Mouse (Mus musculus) G1E (cell line): Measurements from ENCODE around the gene Ggta1. TPM values are rescaled to one million over a fixed set of nuclear protein-coding genes. Genes with fewer than 3 reads are reported as not detected.

Source experiments
- ATAC-seq: 2 replicates; pipeline ENCODE4 v1.8.0; 2016; ENCODE audit warnings: mild to moderate bottlenecking; ENCODE audit not compliant: insufficient number of reproducible peaks, poor library complexity, low FRiP score, severe bottlenecking; ENCODE audit errors: extremely low read depth
- DNase-seq: peaks from one replicate; pipeline ENCODE4 v3.0.0; 2012; ENCODE audit warnings: low spot score
- H3K27me3 ChIP-seq: 2 replicates; pipeline ENCODE4 v1.6.1; 2012; ENCODE audit warnings: mild to moderate bottlenecking, low read length, inconsistent platforms; ENCODE audit not compliant: insufficient read depth
- H3K36me3 ChIP-seq: replicated peaks from 2 replicates; pipeline ENCODE3; 2012; ENCODE audit warnings: mild to moderate bottlenecking, inconsistent platforms
- H3K4me1 ChIP-seq: 2 replicates; pipeline ENCODE4 v1.6.1; 2012; ENCODE audit warnings: low read depth, low read length, inconsistent platforms, mixed read lengths; ENCODE audit not compliant: insufficient read depth
- H3K4me3 ChIP-seq: 2 replicates; pipeline ENCODE4 v1.5.1; 2012; ENCODE audit warnings: low read depth, mild to moderate bottlenecking, inconsistent platforms, low read length, moderate library complexity, mixed read lengths
- H3K9me3 ChIP-seq: replicated peaks from 2 replicates; pipeline ENCODE4 v1.6.1; 2012; ENCODE audit warnings: inconsistent platforms
- CTCF ChIP-seq: IDR thresholded peaks from 2 replicates; pipeline ENCODE4 v1.5.1; 2012; ENCODE audit warnings: low read depth, low read length, inconsistent platforms, mixed read lengths
- GATA1 ChIP-seq: IDR thresholded peaks from 2 replicates; pipeline ENCODE4 v1.6.1; 2012; ENCODE audit warnings: borderline replicate concordance, low read length, inconsistent platforms, mixed read lengths
- GATA2 ChIP-seq: IDR thresholded peaks from 2 replicates; pipeline ENCODE4 v1.6.1; 2012; ENCODE audit warnings: low read depth, low read length, inconsistent platforms, borderline replicate concordance
- POLR2AphosphoS5 ChIP-seq: IDR thresholded peaks from 2 replicates; pipeline ENCODE4 v1.6.1; 2012; ENCODE audit warnings: low read depth, low read length, inconsistent platforms; ENCODE audit not compliant: insufficient replicate concordance
- TAL1 ChIP-seq: conservative IDR thresholded peaks from 2 replicates; pipeline ENCODE4 v1.6.1; 2012; ENCODE audit warnings: low read depth, low read length, inconsistent platforms, mixed read lengths
- polyA plus RNA-seq: library from polyadenylated mRNA; stranded (reverse); fragments of >175 nt; gene quantifications from 2 replicates; pipeline ENCODE4 v1.2.3, GENCODE M21; 2012
- total RNA-seq, 2 experiments: library from RNA; stranded (forward) in 1 of 2; stranded (reverse) in 1 of 2; fragments of 200-1000 nt in 1 of 2; fragments of >200 nt in 1 of 2; fragmentation: Nextera tagmentation in 1 of 2; gene quantifications; 2 replicates each; pipeline ENCODE4 v1.2.3; 2014 to 2017

The Ggta1 gene
- total RNA-seq (2014; fragmentation: Nextera tagmentation) (52.1 and 58.2 TPM in 2 replicates), total RNA-seq (2017) (22.2 and 27.2 TPM in 2 replicates), polyA plus RNA-seq (10.7 and 13.2 TPM in 2 replicates)

DNA sequence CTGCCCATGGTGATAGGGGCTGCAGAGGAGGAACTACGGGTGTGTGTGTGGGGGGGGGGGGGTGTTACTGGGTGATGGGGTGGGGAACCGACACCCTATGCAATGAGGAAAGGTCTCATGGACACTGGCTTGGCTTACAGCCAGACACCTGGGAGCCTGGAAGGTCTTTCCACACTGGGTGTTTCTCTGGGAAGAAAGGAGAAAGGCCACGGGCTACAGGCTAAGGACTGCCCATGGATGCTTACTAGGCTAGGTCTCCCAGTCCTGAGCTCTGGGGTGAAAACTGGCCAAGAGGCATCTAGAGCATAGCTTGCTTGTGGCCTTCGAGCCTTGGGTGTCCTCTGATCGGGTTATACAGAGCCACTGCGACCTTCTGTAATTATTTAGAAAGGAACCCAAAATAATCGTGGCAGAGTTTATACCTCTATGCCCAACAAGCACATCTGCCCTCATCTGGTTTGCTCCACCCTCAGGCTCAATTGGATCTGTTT is at the start of gene Ggta1:
Gene Ggta1, minus strand, starts transcription at position 441 of the 491 bp plus-strand sequence.
- TF ChIP-seq GATA1 (no peak), TAL1 (no peak), CTCF (no peak), GATA2 (no peak), POLR2AphosphoS5 (no peak)
- H3K9me3 ChIP-seq: 0 out of 2 replicates have a peak, but pooled peaks cover 2% of the 10 kb centered on the region
- H3K4me3 ChIP-seq: peak within 1 kb of the TSS; percentile 76
- peaks cover 17% of the 10 kb centered on the region for H3K36me3 ChIP-seq
- peaks cover 47% of the 10 kb centered on the region for H3K4me1 ChIP-seq
- ATAC-seq (no peak), DNase-seq (no peak)
- peaks cover 4% of the 10 kb centered on the region; the same call in 1 of the 2 replicates for H3K27me3 ChIP-seq

DNA sequence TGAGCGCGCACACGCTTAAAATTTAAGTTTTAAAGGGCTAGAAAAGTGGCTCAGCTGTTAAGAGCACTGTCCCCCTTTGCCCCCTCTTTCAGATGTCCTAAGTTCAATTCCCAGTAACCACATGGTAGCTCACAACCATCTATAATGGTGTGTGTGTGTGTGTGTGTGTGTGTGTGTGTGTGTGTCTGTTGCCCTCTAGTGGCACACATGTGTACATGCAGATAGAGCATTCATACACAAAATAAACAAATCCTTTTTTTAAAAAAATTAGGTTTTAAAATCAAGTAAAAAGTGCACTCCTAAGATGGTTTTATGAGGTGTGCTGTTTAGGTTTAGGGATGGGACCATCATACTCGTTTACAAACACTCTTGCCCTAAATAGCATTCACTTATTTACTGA is 49.2 kb upstream of the Ggta1 start:
- Histone ChIP-seq H3K9me3 (no peaks in the 10 kb centered on the region), H3K4me1 (peaks cover 53% of the 10 kb centered on the region), H3K4me3 (no peak overlapping the region), H3K27me3 (peaks cover 2% of the 10 kb centered on the region; the same call in 1 of the 2 replicates), H3K36me3 (no peaks in the 10 kb centered on the region)
- ATAC-seq (no peak), DNase-seq (no peak)
- TF ChIP-seq POLR2AphosphoS5 (no peak), GATA2 (no peak), TAL1 (no peak), GATA1 (no peak), CTCF (no peak)

DNA sequence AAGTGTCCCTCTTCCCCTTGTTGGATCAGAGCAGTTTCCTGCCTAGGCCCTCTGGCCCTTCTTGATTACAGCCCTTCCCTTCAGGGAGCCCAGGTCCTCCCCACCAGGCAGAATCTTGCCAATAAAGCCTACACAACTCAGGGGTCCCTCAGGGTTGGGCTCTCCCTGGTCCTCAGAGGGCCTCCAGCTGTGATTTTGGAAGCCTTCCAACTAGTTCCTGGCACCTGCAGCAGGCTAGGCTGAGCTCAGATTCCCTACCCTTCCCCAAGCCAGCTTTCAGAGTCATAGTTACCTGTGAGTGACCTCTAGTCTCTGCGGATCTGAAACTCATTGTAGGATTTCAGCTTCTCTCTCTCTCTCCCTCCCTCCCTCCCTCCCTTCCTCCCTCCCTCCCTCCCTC is 47.9 kb upstream of the Ggta1 start:
- no peak for DNase-seq
- H3K27me3 ChIP-seq: peaks cover 2% of the 10 kb centered on the region; the same call in 1 of the 2 replicates
- peaks cover 64% of the 10 kb centered on the region for H3K4me1 ChIP-seq
- no peak overlapping the region for H3K4me3 ChIP-seq
- H3K9me3 ChIP-seq: no peaks in the 10 kb centered on the region
- no peaks in the 10 kb centered on the region for H3K36me3 ChIP-seq
- TF ChIP-seq GATA1 (no peak), TAL1 (no peak), POLR2AphosphoS5 (no peak), CTCF (no peak)
- no peak for ATAC-seq

DNA sequence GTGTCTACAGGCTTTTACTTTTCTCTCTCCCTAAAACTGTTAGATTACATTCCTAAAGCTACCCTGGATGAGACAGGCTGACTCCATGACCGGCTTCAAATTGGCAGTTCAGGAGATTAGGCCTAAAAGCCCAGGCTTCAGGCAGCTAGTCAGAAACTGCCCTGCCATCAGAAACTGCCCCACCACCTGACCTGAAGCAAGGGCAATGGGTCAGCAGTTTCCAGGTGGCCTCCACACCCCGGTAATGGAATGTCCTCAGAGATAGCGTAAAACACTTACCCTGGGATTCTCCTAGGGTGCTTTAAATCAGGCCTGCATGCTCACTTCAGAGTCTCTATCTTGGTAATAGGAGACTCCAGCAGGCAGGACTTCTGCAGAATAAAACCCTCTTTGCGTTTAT is 46.9 kb upstream of the Ggta1 start:
- Histone ChIP-seq H3K36me3 (no peaks in the 10 kb centered on the region), H3K4me1 (peaks cover 71% of the 10 kb centered on the region), H3K9me3 (no peaks in the 10 kb centered on the region), H3K27me3 (peaks cover 2% of the 10 kb centered on the region; the same call in 1 of the 2 replicates), H3K4me3 (no peak overlapping the region)
- DNase-seq (no peak), ATAC-seq (no peak)
- no peak for TF ChIP-seq POLR2AphosphoS5
- no peak for TF ChIP-seq TAL1
- TF ChIP-seq CTCF: no peak
- TF ChIP-seq GATA1: no peak
- TF ChIP-seq GATA2: no peak

DNA sequence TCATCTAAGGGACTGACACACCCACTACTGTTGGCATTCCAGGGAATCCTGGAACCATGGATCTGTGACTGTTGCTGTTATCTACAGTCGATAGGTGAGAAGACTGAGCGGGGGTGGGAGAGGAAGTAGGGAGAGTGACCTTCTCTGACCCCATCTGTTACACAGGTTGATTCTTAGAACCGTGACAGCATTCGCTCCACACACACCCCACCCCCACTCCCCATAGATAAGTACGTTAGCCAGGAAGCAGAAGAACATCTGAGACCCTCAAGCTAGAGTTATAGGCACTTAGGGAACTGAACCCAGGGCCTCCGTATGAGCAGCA is 46.3 kb upstream of the Ggta1 start:
- no peak for TF ChIP-seq CTCF
- no peak for TF ChIP-seq TAL1
- no peak for TF ChIP-seq GATA2
- TF ChIP-seq POLR2AphosphoS5: no peak
- no peak for TF ChIP-seq GATA1
- no peak for ATAC-seq
- DNase-seq: peak; percentile 26

DNA sequence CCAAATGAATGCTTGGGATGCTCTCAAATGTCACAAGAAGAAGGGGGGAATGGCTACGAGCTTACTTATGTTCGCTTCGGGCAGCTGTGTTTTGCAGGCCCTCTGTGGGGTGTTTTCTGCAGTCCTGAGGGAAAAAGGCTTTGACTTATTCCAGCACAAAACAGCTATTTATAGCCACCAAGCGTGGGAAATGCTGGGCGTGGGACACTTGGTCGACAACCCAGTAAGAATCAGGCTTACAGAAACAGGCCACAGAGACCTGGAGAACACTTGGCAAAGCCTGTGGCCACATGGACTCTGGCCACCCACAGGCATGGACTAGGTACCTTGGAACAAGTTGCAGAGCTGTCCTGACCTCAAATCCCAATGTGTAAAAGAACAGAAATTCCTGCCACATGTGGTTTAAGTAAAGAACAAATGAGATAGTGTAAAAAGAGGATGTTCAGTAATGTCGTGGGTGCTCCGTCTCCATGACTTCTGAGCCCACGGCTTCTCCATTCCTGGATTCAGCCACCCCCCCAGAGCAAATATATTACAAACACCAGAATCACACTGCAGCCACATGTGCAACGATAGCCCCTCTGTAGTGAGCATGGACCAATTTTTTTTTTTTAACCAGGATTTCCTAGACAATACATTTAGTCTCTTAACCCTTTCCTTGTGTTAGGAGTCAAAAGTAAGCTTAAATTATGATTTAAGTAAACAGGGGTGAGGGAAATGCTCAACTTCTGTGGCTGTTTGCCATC is 45.7 kb upstream of the Ggta1 start:
- H3K36me3 ChIP-seq: no peaks in the 10 kb centered on the region

More for the DNA sequence above, 46.3 kb upstream of the Ggta1 start:
- no peaks in the 10 kb centered on the region for H3K36me3 ChIP-seq
- H3K4me3 ChIP-seq: no peak overlapping the region
- H3K27me3 ChIP-seq: peaks cover 2% of the 10 kb centered on the region; the same call in 1 of the 2 replicates
- peaks cover 76% of the 10 kb centered on the region for H3K4me1 ChIP-seq
- no peaks in the 10 kb centered on the region for H3K9me3 ChIP-seq

More for the DNA sequence above, 45.7 kb upstream of the Ggta1 start:
- TF ChIP-seq GATA2 (no peak), CTCF (no peak), GATA1 (no peak), TAL1 (no peak), POLR2AphosphoS5 (no peak)
- H3K9me3 ChIP-seq: no peaks in the 10 kb centered on the region
- H3K4me3 ChIP-seq: no peak overlapping the region
- ATAC-seq: no peak
- peaks cover 76% of the 10 kb centered on the region for H3K4me1 ChIP-seq
- DNase-seq: peak; percentile 19
- H3K27me3 ChIP-seq: 0 out of 2 replicates have a peak, but pooled peaks cover 2% of the 10 kb centered on the region
